Mouse (Mus musculus) midbrain, embryonic 16.5 days (tissue): Measurements from ENCODE around the gene Apoa2. TPM values are rescaled to one million over a fixed set of nuclear protein-coding genes. Genes with fewer than 3 reads are reported as not detected.

ENCODE experiments used
- ATAC-seq: fragments of 200-750 bp; cut with Nextera tagmentation; 2 replicates; pipeline ENCODE4 v1.8.0; 2017; ENCODE audit warnings: moderate TSS enrichment
- H3K27ac ChIP-seq: fragments of 300-500 bp; sonication (generic); 2 replicates; pipeline ENCODE4 v1.5.1; 2014; ENCODE audit warnings: mild to moderate bottlenecking, low read length, mixed read lengths
- H3K27me3 ChIP-seq: fragments of 300-500 bp; sonication (generic); 2 replicates; pipeline ENCODE4 v1.6.1; 2014; ENCODE audit warnings: low read depth, low read length, mixed read lengths; ENCODE audit not compliant: control insufficient read depth, insufficient read depth
- H3K36me3 ChIP-seq: fragments of 300-500 bp; sonication (generic); 2 replicates; pipeline ENCODE4 v1.6.1; 2014; ENCODE audit warnings: mild to moderate bottlenecking, low read length, moderate library complexity, mixed read lengths; ENCODE audit not compliant: control insufficient read depth, insufficient read depth
- H3K4me1 ChIP-seq: fragments of 300-500 bp; sonication (generic); 2 replicates; pipeline ENCODE4 v1.6.1; 2014; ENCODE audit warnings: mild to moderate bottlenecking, low read length, mixed read lengths; ENCODE audit not compliant: control insufficient read depth, insufficient read depth
- H3K4me2 ChIP-seq: fragments of 300-500 bp; sonication (generic); 2 replicates; pipeline ENCODE4 v1.6.1; 2014; ENCODE audit warnings: mild to moderate bottlenecking, low read length, mixed read lengths
- H3K4me3 ChIP-seq: fragments of 300-500 bp; sonication (generic); 2 replicates; pipeline ENCODE4 v1.5.1; 2014; ENCODE audit warnings: low read depth, mild to moderate bottlenecking, low read length, moderate library complexity, mixed read lengths
- H3K9ac ChIP-seq: fragments of 300-500 bp; sonication (generic); 2 replicates; pipeline ENCODE4 v1.6.1; 2014; ENCODE audit warnings: low read depth, low read length, mixed read lengths
- H3K9me3 ChIP-seq: fragments of 300-500 bp; sonication (generic); replicated peaks from 2 replicates; pipeline ENCODE4 v1.6.1; 2014; ENCODE audit warnings: mild to moderate bottlenecking, low read length, mixed read lengths; ENCODE audit not compliant: control insufficient read depth, poor library complexity, severe bottlenecking
- WGBS: fragments of 180-500 bp; shearing (Covaris S2); extraction: QIAGEN DNeasy Blood & Tissue Kit; methylation state at CpG from one replicate; pipeline ENCODE4 v1.1.7; 2014; 5-methylcytosine and 5-hydroxymethylcytosine counted together
- polyA plus RNA-seq: library from polyadenylated mRNA; unstranded; fragments of >200 nt; fragmentation: Nextera tagmentation; extraction: Ambion mirVana; gene quantifications from 2 replicates; pipeline ENCODE4 v1.2.1, GENCODE M21; 2015

The Apoa2 gene
- polyA plus RNA-seq, 1 experiment from 2014 or later = 2.1 TPM

GRCm38 (mm10) chr1:171200769-171201168 is 24.1 kb upstream of the Apoa2 start:
- WGBS = 98% methylated on average over 1 of the region's 1 CpGs

DNA sequence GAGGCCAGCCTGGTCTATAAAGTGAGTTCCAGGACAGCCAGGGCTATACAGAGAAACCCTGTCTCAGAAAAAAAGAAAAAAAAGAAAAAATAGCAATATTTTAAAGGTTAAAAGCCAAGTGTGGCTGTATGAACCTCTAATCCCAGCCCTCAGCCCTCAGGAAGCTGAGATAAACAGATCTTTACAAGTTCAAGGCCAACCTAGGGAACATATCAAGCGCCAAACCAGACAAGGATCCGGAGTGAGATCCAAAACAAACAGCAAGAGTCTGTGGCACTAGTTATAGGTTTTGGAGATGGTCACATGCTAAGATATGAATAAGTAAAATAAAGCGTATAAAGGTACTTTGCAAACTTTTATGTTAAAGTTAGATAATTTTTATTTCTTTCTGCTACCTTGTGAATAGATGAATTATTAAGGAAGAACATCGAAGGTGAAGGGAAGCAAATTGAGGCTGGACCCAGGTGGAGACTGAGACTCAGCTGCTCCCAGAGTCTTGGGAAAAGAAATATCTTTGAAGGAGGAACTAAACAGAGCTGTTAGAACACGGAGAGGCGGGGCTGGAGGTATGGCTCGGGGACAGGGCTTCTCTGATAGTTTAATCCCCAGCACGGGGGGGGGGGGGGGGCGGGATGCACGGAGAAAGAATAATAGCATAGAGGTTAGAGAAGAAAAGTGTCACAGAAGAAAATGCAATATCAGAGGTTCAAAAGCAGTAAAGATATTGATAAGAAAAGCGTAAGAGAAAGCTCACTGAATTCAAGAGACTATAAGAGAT is 21.2 kb upstream of the Apoa2 start:
- no peak for ATAC-seq
- Histone ChIP-seq H3K4me1 (no peaks in the 10 kb centered on the region), H3K27ac (no peak overlapping the region), H3K36me3 (no peaks in the 10 kb centered on the region), H3K4me2 (no peak overlapping the region), H3K4me3 (no peak overlapping the region), H3K9ac (no peak overlapping the region), H3K27me3 (no peaks in the 10 kb centered on the region), H3K9me3 (no peaks in the 10 kb centered on the region)
- WGBS = 54% methylated on average over 11 of the region's 11 CpGs

More at GRCm38 (mm10) chr1:171200769-171201168, 24.1 kb upstream of the Apoa2 start:
- Histone ChIP-seq H3K36me3 (no peaks in the 10 kb centered on the region), H3K9ac (no peak overlapping the region), H3K4me2 (no peak overlapping the region), H3K9me3 (no peaks in the 10 kb centered on the region), H3K4me3 (no peak overlapping the region), H3K27me3 (no peaks in the 10 kb centered on the region; the same call in 1 of the 2 replicates), H3K27ac (no peak overlapping the region), H3K4me1 (peaks cover 3% of the 10 kb centered on the region; the same call in 1 of the 2 replicates)
- ATAC-seq = no peak

DNA sequence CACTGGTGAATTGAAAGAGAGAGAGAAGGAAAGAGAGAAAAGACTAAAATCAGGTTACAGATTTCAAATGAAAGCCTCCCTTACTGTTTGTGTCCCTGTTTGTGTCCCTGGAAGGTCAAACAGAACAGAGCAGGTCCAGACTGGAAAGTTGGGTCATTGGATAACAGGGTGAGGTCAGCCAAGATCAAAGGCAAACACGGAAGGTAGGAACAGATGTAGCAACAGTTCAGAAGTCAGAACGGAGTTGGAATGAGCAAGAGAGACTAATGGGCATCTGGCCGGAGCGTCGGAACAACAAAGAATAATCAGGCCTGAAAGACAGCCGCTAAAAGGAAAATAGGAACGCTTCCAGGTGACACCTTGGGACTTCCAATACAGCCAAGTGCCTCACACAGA is 20.6 kb upstream of the Apoa2 start:
- H3K4me3 ChIP-seq = no peak overlapping the region
- no peak overlapping the region for H3K9ac ChIP-seq
- ATAC-seq = no peak
- no peaks in the 10 kb centered on the region for H3K9me3 ChIP-seq
- H3K4me2 ChIP-seq = no peak overlapping the region
- H3K27me3 ChIP-seq = no peaks in the 10 kb centered on the region
- WGBS = 70% methylated on average over 7 of the region's 7 CpGs
- no peaks in the 10 kb centered on the region for H3K4me1 ChIP-seq
- no peak overlapping the region for H3K27ac ChIP-seq
- H3K36me3 ChIP-seq = no peaks in the 10 kb centered on the region

- WGBS = 65% methylated on average over 6 of the region's 6 CpGs
- Histone ChIP-seq H3K27ac (no peak overlapping the region), H3K4me1 (no peaks in the 10 kb centered on the region), H3K9me3 (no peaks in the 10 kb centered on the region), H3K4me2 (no peak overlapping the region), H3K36me3 (no peaks in the 10 kb centered on the region), H3K27me3 (no peaks in the 10 kb centered on the region), H3K9ac (no peak overlapping the region), H3K4me3 (no peak overlapping the region)
- no peak for ATAC-seq
These were observed 19.0 kb upstream of the Apoa2 start for GRCm38 (mm10) chr1:171205704-171206493.

DNA sequence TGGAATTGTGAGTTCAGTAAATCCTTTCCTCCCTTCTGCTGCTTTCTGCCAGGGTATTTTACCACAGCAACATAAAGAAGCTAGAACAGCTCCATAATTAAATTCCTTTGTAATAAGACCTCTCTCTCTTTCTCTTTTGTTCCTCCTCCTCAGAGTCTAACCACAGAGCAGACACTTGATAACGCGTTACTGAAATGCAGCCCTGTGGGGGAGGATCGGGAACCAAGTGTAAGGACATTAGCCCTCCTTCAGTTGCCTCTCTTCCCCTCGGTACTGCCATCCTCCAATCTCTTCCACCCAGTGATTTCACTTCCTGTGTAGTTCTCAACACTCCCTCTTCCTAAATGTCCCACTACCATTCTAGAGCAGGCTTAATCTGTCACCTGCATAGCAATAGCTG is 15.4 kb upstream of the Apoa2 start:
- no peak for ATAC-seq
- Histone ChIP-seq H3K4me1 (no peaks in the 10 kb centered on the region), H3K27ac (no peak overlapping the region), H3K4me2 (no peak overlapping the region), H3K9me3 (no peaks in the 10 kb centered on the region), H3K27me3 (no peaks in the 10 kb centered on the region), H3K36me3 (no peaks in the 10 kb centered on the region), H3K9ac (no peak overlapping the region), H3K4me3 (no peak overlapping the region)
- 16% methylated on average over 4 of the region's 4 CpGs for WGBS

- no peak overlapping the region for H3K4me2 ChIP-seq
- H3K9ac ChIP-seq = no peak overlapping the region
- H3K4me1 ChIP-seq = no peaks in the 10 kb centered on the region
- ATAC-seq = no peak
- H3K27ac ChIP-seq = no peak overlapping the region
- no peaks in the 10 kb centered on the region for H3K9me3 ChIP-seq
- no peaks in the 10 kb centered on the region for H3K27me3 ChIP-seq
- H3K36me3 ChIP-seq = no peaks in the 10 kb centered on the region
- H3K4me3 ChIP-seq = no peak overlapping the region
- WGBS = 38% methylated on average over 3 of the region's 3 CpGs
These were observed 12.0 kb upstream of the Apoa2 start for GRCm38 (mm10) chr1:171212854-171213253.

GRCm38 (mm10) chr1:171213801-171214496 is 10.9 kb upstream of the Apoa2 start, which contains the start of gene Nr1i3:
Nr1i3 (plus strand) TSS chr1:171213970.
- H3K4me2 ChIP-seq = no peak within 1 kb of the TSS
- no peak within 1 kb of the TSS for H3K4me3 ChIP-seq
- WGBS = 70% methylated on average over 10 of the region's 10 CpGs
- H3K36me3 ChIP-seq = peaks cover 6% of the 10 kb centered on the region; the same call in 1 of the 2 replicates
- H3K9me3 ChIP-seq = no peaks in the 10 kb centered on the region
- no peak for ATAC-seq
- H3K27ac ChIP-seq = no peak within 1 kb of the TSS
- H3K27me3 ChIP-seq = no peaks in the 10 kb centered on the region
- no peaks in the 10 kb centered on the region for H3K4me1 ChIP-seq
- no peak within 1 kb of the TSS for H3K9ac ChIP-seq

DNA sequence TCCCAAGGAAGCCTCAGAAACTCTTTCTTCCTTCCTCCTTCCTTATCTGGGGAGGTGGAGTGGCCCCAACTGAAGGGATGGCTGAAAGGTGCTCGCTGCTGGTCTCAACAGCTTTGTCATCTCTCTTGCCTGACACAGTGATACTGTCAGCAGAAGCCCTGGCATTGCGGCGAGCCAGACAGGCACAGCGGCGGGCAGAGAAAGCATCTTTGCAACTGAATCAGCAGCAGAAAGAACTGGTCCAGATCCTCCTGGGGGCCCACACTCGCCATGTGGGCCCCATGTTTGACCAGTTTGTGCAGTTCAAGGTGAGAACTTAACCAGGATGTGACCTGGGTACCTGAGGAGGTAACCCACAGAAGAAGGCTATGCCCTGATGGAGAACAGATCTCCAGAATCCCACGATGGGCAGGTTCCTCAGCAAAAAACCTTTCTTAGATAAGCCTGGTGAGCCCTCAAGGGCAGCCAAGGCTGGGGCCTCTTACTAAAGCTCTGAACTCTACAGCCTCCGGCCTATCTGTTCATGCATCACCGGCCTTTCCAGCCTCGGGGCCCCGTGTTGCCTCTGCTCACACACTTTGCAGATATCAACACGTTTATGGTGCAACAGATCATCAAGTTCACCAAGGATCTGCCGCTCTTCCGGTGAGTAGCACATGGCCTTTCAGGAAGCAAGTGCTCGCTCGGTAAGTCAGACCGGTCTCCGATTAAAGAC is 8.5 kb upstream of the Apoa2 start:
- H3K36me3 ChIP-seq = peaks cover 9% of the 10 kb centered on the region
- no peak overlapping the region for H3K27ac ChIP-seq
- WGBS = 91% methylated on average over 18 of the region's 18 CpGs
- no peak for ATAC-seq
- H3K4me3 ChIP-seq = no peak overlapping the region
- H3K4me1 ChIP-seq = peaks cover 5% of the 10 kb centered on the region
- no peak overlapping the region for H3K9ac ChIP-seq
- no peak overlapping the region for H3K4me2 ChIP-seq
- H3K27me3 ChIP-seq = no peaks in the 10 kb centered on the region
- no peaks in the 10 kb centered on the region for H3K9me3 ChIP-seq
